Mouse (Mus musculus): ENCODE measurements around the gene Tead1.

GRCm38 (mm10) chr7:112760293-112760692 lies 81.2 kb downstream of the Tead1 start:
- no peak for TF ChIP-seq CTCF (IDR thresholded peaks at IDR 0.05; ENCODE audit: low read depth, low read length)
- no peak for TF ChIP-seq POLR2A (IDR thresholded peaks at IDR 0.05; ENCODE audit: insufficient read depth, low read length)
